In the genomic region with DNA sequence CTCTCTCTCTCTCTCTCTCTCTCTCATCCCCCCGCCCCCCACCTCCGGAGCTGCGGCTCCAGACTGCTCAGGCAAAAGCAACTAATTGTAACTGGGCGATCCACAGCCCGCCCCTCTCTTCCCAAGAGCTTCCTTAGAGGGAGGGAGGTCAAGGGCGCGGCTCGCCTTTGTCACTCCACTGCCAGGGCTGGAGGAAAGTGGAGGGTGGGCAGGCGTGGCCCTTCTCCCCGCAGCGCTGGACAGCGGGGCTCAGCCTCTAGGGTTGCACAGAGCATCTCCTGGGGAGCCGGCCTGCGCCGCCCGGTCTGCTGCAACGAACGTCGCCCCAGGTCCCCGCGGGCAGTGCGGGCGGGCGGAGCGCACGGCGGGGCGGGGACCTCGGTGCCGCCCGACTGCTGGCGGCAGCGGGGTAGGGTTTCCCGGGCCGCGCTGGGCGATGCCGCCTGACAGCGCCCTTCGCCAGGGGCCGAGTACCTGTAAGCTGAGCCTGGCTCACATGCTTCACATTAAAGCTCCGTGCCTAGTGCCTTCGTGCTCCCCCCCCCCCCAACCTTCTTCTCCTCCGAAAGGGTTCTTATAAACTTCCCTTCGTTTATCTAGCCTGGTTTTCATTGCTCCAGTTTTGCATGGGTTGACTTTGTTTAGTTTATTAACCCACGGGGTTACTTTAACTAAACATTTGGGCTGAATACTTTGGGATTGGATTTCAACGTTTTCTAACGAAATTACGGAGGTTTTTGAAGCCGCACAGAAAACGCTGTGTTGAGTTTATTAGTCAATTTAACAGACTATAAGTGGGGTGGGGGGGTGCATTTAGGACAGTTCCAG, we compare ENCODE assay signal across 9 mouse cellular contexts. TPM values are rescaled to one million over a fixed set of nuclear protein-coding genes. Genes with fewer than 3 reads are reported as not detected.
DNase-seq lines count a peak whose midpoint lies in the region; ATAC-seq and TF ChIP-seq lines count a peak whose summit lies in the region.
"Had no signal": no experiment of that assay in that cellular context is flagged by ENCODE, and none has a peak within 500 bp of the region (broad histone marks: within the 10 kb centered on the region; RNA-seq: fewer than 3 reads in every experiment).

No protein-coding gene starts in this region.

- peak overlapping the region; percentile 38 for H3K4me2 ChIP-seq in forebrain, embryonic 15.5 days (replicated peaks)
- H3K4me2 ChIP-seq in kidney, postnatal 0 days (ENCODE audit: low read length): peak overlapping the region; percentile 80
- H3K4me2 ChIP-seq in midbrain, postnatal 0 days (ENCODE audit: low read depth, low read length, poor library complexity, severe bottlenecking): peak overlapping the region; percentile 42

- peak; percentile 58; the same call in 1 of the 2 replicates for ATAC-seq in forebrain, embryonic 15.5 days (replicated peaks)
- peak; percentile 67 for ATAC-seq in kidney, postnatal 0 days (replicated peaks; ENCODE audit: low FRiP score, low read depth)
- no peak for ATAC-seq in midbrain, postnatal 0 days (ENCODE audit: low FRiP score)

- peak; percentile 88 for DNase-seq in MN1 (ENCODE audit: low spot score)
- peak; percentile 44 for DNase-seq in kidney, postnatal 0 days (ENCODE audit: low spot score)
- no peak for DNase-seq in midbrain, postnatal 0 days (ENCODE audit: low spot score)
- DNase-seq in c-Kit-positive CD71-positive TER-119-positive erythroid progenitor cells, embryonic 14.5 days (ENCODE audit: low spot score): no peak
- no peak for DNase-seq in right cerebral cortex, adult 2 months (ENCODE audit: low spot score in 2 of 2)
- no peak for DNase-seq in gastrocnemius, adult 18-20 months (ENCODE audit: low spot score)

- peaks cover 14% of the 10 kb centered on the region for H3K27me3 ChIP-seq in C2C12 (ENCODE audit: control insufficient read depth, insufficient read depth, insufficient read length)
- peaks cover 74% of the 10 kb centered on the region for H3K27me3 ChIP-seq in forebrain, embryonic 15.5 days
- peaks cover 66% of the 10 kb centered on the region for H3K27me3 ChIP-seq in kidney, postnatal 0 days (ENCODE audit: insufficient read depth, low read length)
- H3K27me3 ChIP-seq in midbrain, postnatal 0 days (ENCODE audit: insufficient read depth, low read length): peaks cover 55% of the 10 kb centered on the region

- no peak overlapping the region for H3K4me3 ChIP-seq in C2C12 (ENCODE audit: insufficient read depth, poor library complexity, severe bottlenecking)
- peak overlapping the region; percentile 23 for H3K4me3 ChIP-seq in forebrain, embryonic 15.5 days
- peak overlapping the region; percentile 34 for H3K4me3 ChIP-seq in kidney, postnatal 0 days (replicated peaks; ENCODE audit: low read depth, low read length)
- H3K4me3 ChIP-seq in midbrain, postnatal 0 days (ENCODE audit: low read depth, low read length): peak overlapping the region; percentile 13

- peaks cover 17% of the 10 kb centered on the region for H3K4me1 ChIP-seq in forebrain, embryonic 15.5 days
- H3K4me1 ChIP-seq in kidney, postnatal 0 days (replicated peaks; ENCODE audit: insufficient read depth, low read length): peaks cover 8% of the 10 kb centered on the region
- H3K4me1 ChIP-seq in midbrain, postnatal 0 days (ENCODE audit: insufficient read depth, low read length): no peaks in the 10 kb centered on the region

- no peaks in the 10 kb centered on the region for H3K36me3 ChIP-seq in C2C12 (ENCODE audit: control insufficient read depth, insufficient read depth)
- H3K36me3 ChIP-seq in forebrain, embryonic 15.5 days: no peaks in the 10 kb centered on the region
- H3K36me3 ChIP-seq in kidney, postnatal 0 days (ENCODE audit: insufficient read depth, low read length): no peaks in the 10 kb centered on the region
- H3K36me3 ChIP-seq in midbrain, postnatal 0 days (ENCODE audit: insufficient read depth, low read length): no peaks in the 10 kb centered on the region

- H3K27ac ChIP-seq in forebrain, embryonic 15.5 days (replicated peaks): no peak overlapping the region
- no peak overlapping the region for H3K27ac ChIP-seq in kidney, postnatal 0 days
- H3K27ac ChIP-seq in midbrain, postnatal 0 days (ENCODE audit: low read depth, low read length): no peak overlapping the region
- H3K27ac ChIP-seq: liver, embryonic 14.5 days had no signal

- peak overlapping the region; percentile 88 for H3ac ChIP-seq in C2C12 (ENCODE audit: control insufficient read depth, insufficient read length, low read depth)

- no peaks in the 10 kb centered on the region for H3K79me3 ChIP-seq in C2C12 (ENCODE audit: low read depth)

- no peak for TF ChIP-seq CTCF in C2C12 (IDR thresholded peaks at IDR 0.05; ENCODE audit: control insufficient read depth, insufficient read depth, insufficient read length)
- TF ChIP-seq CTCF in kidney, postnatal 0 days (IDR thresholded peaks at IDR 0.05; ENCODE audit: low read depth): no peak
- no peak for TF ChIP-seq CTCF in midbrain, postnatal 0 days (IDR thresholded peaks at IDR 0.05)

- under 1% methylated on average over 49 of the region's 51 CpGs for WGBS in forebrain, embryonic 15.5 days
- 3% methylated on average over 50 of the region's 51 CpGs for WGBS in kidney, postnatal 0 days
- WGBS in midbrain, postnatal 0 days: 1% methylated on average over 38 of the region's 51 CpGs

- no peak overlapping the region; the same call in 1 of the 2 replicates for H3K9ac ChIP-seq in forebrain, embryonic 15.5 days (replicated peaks)
- H3K9ac ChIP-seq in kidney, postnatal 0 days (ENCODE audit: low read depth, low read length): 0 out of 2 replicates have a peak overlapping the region, but pooled peaks have one; percentile 24
- no peak overlapping the region for H3K9ac ChIP-seq in midbrain, postnatal 0 days (replicated peaks; ENCODE audit: low read length, poor library complexity, severe bottlenecking)
- H3K9ac ChIP-seq: liver, embryonic 14.5 days had no signal

- no peaks in the 10 kb centered on the region for H3K9me3 ChIP-seq in forebrain, embryonic 15.5 days
- H3K9me3 ChIP-seq in kidney, postnatal 0 days (replicated peaks; ENCODE audit: low read length): no peaks in the 10 kb centered on the region
- H3K9me3 ChIP-seq in midbrain, postnatal 0 days (ENCODE audit: low read length): no peaks in the 10 kb centered on the region

- no peaks in the 10 kb centered on the region for H3K79me2 ChIP-seq in C2C12 (ENCODE audit: control insufficient read depth, insufficient read depth)

TF ChIP-seq in C2C12, 6 proteins besides CTCF, POLR2A, EP300 and RAD21:
- TF ChIP-seq MAX (IDR thresholded peaks at IDR 0.05): no peak
- TF ChIP-seq FOSL1 (IDR thresholded peaks at IDR 0.05; ENCODE audit: insufficient read depth, low read length, poor library complexity, severe bottlenecking): no peak
- no peak for TF ChIP-seq MYOG (IDR thresholded peaks at IDR 0.05; ENCODE audit: control insufficient read depth, extremely low read depth, insufficient read length)

RNA-seq across cellular contexts. Expression of a gene that starts 13.1 kb away (rescaled TPM):
- 1.8 TPM for polyA plus RNA-seq in C2C12 (2012; fragmentation: generic; extraction: Trizol)
- 0.59 and 1.4 TPM in 2 replicates for polyA plus RNA-seq in forebrain, embryonic 15.5 days (2015; fragmentation: Nextera tagmentation; extraction: Ambion mirVana)
- 1.8 and 2.1 TPM in 2 replicates for polyA plus RNA-seq in kidney, postnatal 0 days (2015; fragmentation: Nextera tagmentation; extraction: Ambion mirVana)
- total RNA-seq in midbrain, postnatal 0 days (2014; rRNA removed): not detected in 2 replicates
- polyA plus RNA-seq in midbrain, postnatal 0 days (2015; fragmentation: Nextera tagmentation; extraction: Ambion mirVana): 0.43 and 1.2 TPM in 2 replicates
- not detected for total RNA-seq in gastrocnemius, adult 18-20 months (2021)

Comparison
In these comparisons a context has a peak if more than half of its experiments do, and no peak if none do; other contexts are left out.
1. DNase-seq: peak in MN1 (single experiment) and kidney, postnatal 0 days (single experiment); none in midbrain, postnatal 0 days (single experiment), c-Kit-positive CD71-positive TER-119-positive erythroid progenitor cells, embryonic 14.5 days (single experiment), right cerebral cortex, adult 2 months (0 of 2) and gastrocnemius, adult 18-20 months (single experiment).
2. Peak in every context shown above with its lines, with median percentiles within 50 percentile points of each other: H3K4me2 ChIP-seq.